Comparison of ENCODE assay signal across 28 mouse cellular contexts in genomic region chr13:97396899-97397640, GRCm38 (mm10).
DNase-seq lines count a peak whose midpoint lies in the region; ATAC-seq and TF ChIP-seq lines count a peak whose summit lies in the region.
"Had no signal": no experiment of that assay in that cellular context is flagged by ENCODE, and none has a peak within 500 bp of the region (broad histone marks: within the 10 kb centered on the region; RNA-seq: fewer than 3 reads in every experiment).

No protein-coding gene starts in this region.

- peak; percentile 43 for DNase-seq in heart, embryonic 10.5 days (ENCODE audit: low spot score)
- DNase-seq in left cerebral cortex, adult 2 months (ENCODE audit: extremely low spot score in 1 of 2, low spot score in 2 of 2): no peak
- no peak for DNase-seq in left cerebral cortex, postnatal 36 days (ENCODE audit: low spot score in 2 of 2)
- peak; percentile 63 for DNase-seq in brain, adult 2 months (ENCODE audit: low read depth, low spot score)
- no peak for DNase-seq in midbrain, embryonic 10.5 days (ENCODE audit: low spot score)
- DNase-seq: adrenal gland, adult 2 months; adrenal gland, postnatal 14 days; cerebellum, adult 11-12 months; cerebellum, adult 8-10 months; cerebellum, postnatal 10 days; cerebellum, postnatal 36 days; embryo, embryonic 11 days; gastrocnemius, adult 2 months; gastrocnemius, postnatal 14 days; heart, adult 18-20 months; heart, postnatal 10 days; heart, postnatal 36 days had no signal

- H3K4me1 ChIP-seq in heart, embryonic 10.5 days: peaks cover 5% of the 10 kb centered on the region; the same call in 1 of the 2 replicates
- H3K4me1 ChIP-seq in heart, embryonic 12.5 days (replicated peaks): no peaks in the 10 kb centered on the region
- H3K4me1 ChIP-seq in midbrain, embryonic 10.5 days: peaks cover 10% of the 10 kb centered on the region
- H3K4me1 ChIP-seq: embryonic facial prominence, embryonic 13.5 days; heart, embryonic 15.5 days had no signal

- no peak overlapping the region for H3K4me3 ChIP-seq in heart, embryonic 10.5 days
- no peak overlapping the region for H3K4me3 ChIP-seq in heart, embryonic 12.5 days
- H3K4me3 ChIP-seq in left cerebral cortex, adult 2 months: no peak overlapping the region
- H3K4me3 ChIP-seq in midbrain, embryonic 10.5 days: no peak overlapping the region
- H3K4me3 ChIP-seq: embryonic facial prominence, embryonic 10.5 days; embryonic facial prominence, embryonic 13.5 days; erythroblast, embryonic 14.5 days; forebrain, embryonic 12.5 days; forebrain, embryonic 15.5 days; gastrocnemius, adult 2 months; heart, embryonic 15.5 days; hindbrain, embryonic 10.5 days; hindbrain, embryonic 13.5 days had no signal

- WGBS in heart, embryonic 10.5 days: 81% methylated on average over 3 of the region's 3 CpGs
- WGBS in heart, embryonic 12.5 days: 72% methylated on average over 3 of the region's 3 CpGs
- WGBS in midbrain, embryonic 10.5 days: 87% methylated on average over 3 of the region's 3 CpGs

- no peak for ATAC-seq in heart, embryonic 12.5 days (ENCODE audit: insufficient number of reproducible peaks, low FRiP score)
- ATAC-seq: CD4-positive, CD25-positive, alpha-beta regulatory T cell, adult 4 months; forebrain, embryonic 15.5 days; hindbrain, embryonic 16.5 days had no signal

- TF ChIP-seq CTCF in left cerebral cortex, adult 2 months (IDR thresholded peaks at IDR 0.05): no peak

- H3K9ac ChIP-seq in heart, embryonic 12.5 days: no peak overlapping the region
- H3K9ac ChIP-seq: embryonic facial prominence, embryonic 13.5 days; forebrain, embryonic 12.5 days; forebrain, embryonic 15.5 days; heart, embryonic 15.5 days; hindbrain, embryonic 13.5 days had no signal

- no peaks in the 10 kb centered on the region for H3K36me3 ChIP-seq in heart, embryonic 10.5 days
- H3K36me3 ChIP-seq in heart, embryonic 12.5 days: no peaks in the 10 kb centered on the region
- H3K36me3 ChIP-seq in midbrain, embryonic 10.5 days: no peaks in the 10 kb centered on the region
- H3K36me3 ChIP-seq: embryonic facial prominence, embryonic 10.5 days; embryonic facial prominence, embryonic 13.5 days; forebrain, embryonic 12.5 days; forebrain, embryonic 15.5 days; heart, embryonic 15.5 days; hindbrain, embryonic 10.5 days; hindbrain, embryonic 13.5 days had no signal

- H3K27ac ChIP-seq in heart, embryonic 10.5 days: no peak overlapping the region
- no peak overlapping the region for H3K27ac ChIP-seq in heart, embryonic 12.5 days (ENCODE audit: poor library complexity, severe bottlenecking)
- peak overlapping the region; percentile 28; the same call in 1 of the 2 replicates for H3K27ac ChIP-seq in left cerebral cortex, adult 2 months
- no peak overlapping the region for H3K27ac ChIP-seq in midbrain, embryonic 10.5 days (replicated peaks)
- H3K27ac ChIP-seq: embryonic facial prominence, embryonic 10.5 days; embryonic facial prominence, embryonic 13.5 days; forebrain, embryonic 12.5 days; forebrain, embryonic 15.5 days; gastrocnemius, adult 2 months; heart, embryonic 15.5 days; hindbrain, embryonic 10.5 days; hindbrain, embryonic 13.5 days had no signal

- intact Hi-C loops in left cerebral cortex, adult 2 months (cut with DNase I): no loop called here
- intact Hi-C loops in left cerebral cortex, postnatal 36 days (cut with DNase I): loop anchor here (5.0 to 10.0 kb wide), 2 partner anchors 158 to 235 kb away; no protein-coding TSS in a partner anchor

- H3K27me3 ChIP-seq in heart, embryonic 10.5 days (ENCODE audit: insufficient read depth, poor library complexity, severe bottlenecking): peaks cover 5% of the 10 kb centered on the region; the same call in 1 of the 2 replicates
- H3K27me3 ChIP-seq in heart, embryonic 12.5 days (replicated peaks): peaks cover 7% of the 10 kb centered on the region; the same call in 1 of the 2 replicates
- no peaks in the 10 kb centered on the region; the same call in 1 of the 2 replicates for H3K27me3 ChIP-seq in midbrain, embryonic 10.5 days (ENCODE audit: low read depth, poor library complexity, severe bottlenecking)
- H3K27me3 ChIP-seq: embryonic facial prominence, embryonic 13.5 days; forebrain, embryonic 12.5 days; forebrain, embryonic 15.5 days; hindbrain, embryonic 13.5 days had no signal

- H3K9me3 ChIP-seq in heart, embryonic 10.5 days: no peaks in the 10 kb centered on the region
- H3K9me3 ChIP-seq in heart, embryonic 12.5 days (replicated peaks): no peaks in the 10 kb centered on the region
- no peaks in the 10 kb centered on the region for H3K9me3 ChIP-seq in midbrain, embryonic 10.5 days (replicated peaks)
- H3K9me3 ChIP-seq: embryonic facial prominence, embryonic 10.5 days; embryonic facial prominence, embryonic 13.5 days; forebrain, embryonic 12.5 days; forebrain, embryonic 15.5 days; heart, embryonic 15.5 days; hindbrain, embryonic 10.5 days; hindbrain, embryonic 13.5 days had no signal

- H3K4me2 ChIP-seq in heart, embryonic 12.5 days: no peak overlapping the region
- H3K4me2 ChIP-seq: embryonic facial prominence, embryonic 13.5 days; forebrain, embryonic 12.5 days; forebrain, embryonic 15.5 days; heart, embryonic 15.5 days; hindbrain, embryonic 13.5 days had no signal

Comparison
In these comparisons a context has a peak if more than half of its experiments do, and no peak if none do; other contexts are left out.
1. DNase-seq: peak in heart, embryonic 10.5 days (single experiment) and brain, adult 2 months (single experiment); none in left cerebral cortex, adult 2 months (0 of 2), left cerebral cortex, postnatal 36 days (0 of 2) and midbrain, embryonic 10.5 days (single experiment).